Mouse (Mus musculus): ENCODE data around the gene Ctu2. TPM values are rescaled to one million over a fixed set of nuclear protein-coding genes. Genes with fewer than 3 reads are reported as not detected.

Ctu2 gene
- total RNA-seq, 1 experiment from 2014 or later, result 21.3 TPM

Small RNAs within 50 kb of the gene (microRNA-seq; reads per million reads assigned to microRNA genes)
- 0 reads per million in 2 experiments for gene Gm24366

Other genes with a start within 250 kb of the Ctu2 start
- 23.6 and 24.6 TPM in 2 replicates for gene Zfpm1, start 194.0 kb upstream of the Ctu2 start, total RNA-seq (2021)
- not detected in 2 replicates for gene Trhr2, start 115.4 kb upstream of the Ctu2 start, total RNA-seq (2021)
- 39.5 and 40.6 TPM in 2 replicates for gene Zc3h18, start 99.5 kb upstream of the Ctu2 start, total RNA-seq (2021)
- not detected in 2 replicates for gene Il17c, start 54.1 kb upstream of the Ctu2 start, total RNA-seq (2021)
- 25.5 and 47.7 TPM in 2 replicates for gene Cyba, start 43.2 kb upstream of the Ctu2 start, total RNA-seq (2021)
- gene Mvd, start 32.7 kb upstream of the Ctu2 start, total RNA-seq (2021), result 10.6 and 13.3 TPM in 2 replicates
- 0.45 TPM in 1 of 2 replicates, not detected in the other for gene Snai3, start 15.4 kb upstream of the Ctu2 start, total RNA-seq (2021)
- gene Rnf166, start 79 bp upstream of the Ctu2 start, total RNA-seq (2021), result 37.9 and 38.5 TPM in 2 replicates
- gene Piezo1, start 75.2 kb downstream of the Ctu2 start, total RNA-seq (2021), result 23.2 and 29.9 TPM in 2 replicates
- gene Cdt1, start 91.9 kb downstream of the Ctu2 start, total RNA-seq (2021), result 15.5 and 15.8 TPM in 2 replicates
- 71.3 and 74.9 TPM in 2 replicates for gene Aprt, start 100.8 kb downstream of the Ctu2 start, total RNA-seq (2021)
- 5.4 and 7.5 TPM in 2 replicates for gene Galns, start 135.3 kb downstream of the Ctu2 start, total RNA-seq (2021)
- gene Trappc2l, start 135.5 kb downstream of the Ctu2 start, total RNA-seq (2021), result 47.6 and 52.6 TPM in 2 replicates
- not detected in 2 replicates for gene Pabpn1l, start 146.6 kb downstream of the Ctu2 start, total RNA-seq (2021)
- 13.6 and 14.9 TPM in 2 replicates for gene Cbfa2t3, start 223.0 kb downstream of the Ctu2 start, total RNA-seq (2021)

Measured in adrenal gland, postnatal 14 days (tissue).